Mouse (Mus musculus): ENCODE results near the gene Rsbn1. TPM values are rescaled to one million over a fixed set of nuclear protein-coding genes. Genes with fewer than 3 reads are reported as not detected.

The Rsbn1 gene
- 10 to 100 TPM; 22.6 to 27.1 (median 23.5) TPM for total RNA-seq (2022)

- peak; percentile 86 to 99 for DNase-seq (ENCODE audit: low spot score in 2 of 2)
These were observed at the start of gene Rsbn1 for GRCm38 (mm10) chr3:103914010-103914669. TSS of gene Rsbn1 (plus strand) at chr3:103914120.

- DNase-seq (ENCODE audit: low spot score in 2 of 2), result no peak
These were observed 49.7 kb upstream of the Rsbn1 start for GRCm38 (mm10) chr3:103864200-103864599.

GRCm38 (mm10) chr3:103867424-103867971, 46.4 kb upstream of the Rsbn1 start:
- DNase-seq (ENCODE audit: low spot score in 2 of 2), result no peak

GRCm38 (mm10) chr3:103868008-103868407, 45.9 kb upstream of the Rsbn1 start:
- DNase-seq (ENCODE audit: low spot score in 2 of 2), result no peak

GRCm38 (mm10) chr3:103872663-103873098, 41.2 kb upstream of the Rsbn1 start:
- DNase-seq (ENCODE audit: low spot score in 2 of 2), result no peak

- DNase-seq (ENCODE audit: low spot score in 2 of 2), result no peak
These were observed 39.6 kb upstream of the Rsbn1 start for GRCm38 (mm10) chr3:103874329-103874728.

- no peak for DNase-seq (ENCODE audit: low spot score in 2 of 2)
These were observed 28.0 kb upstream of the Rsbn1 start for GRCm38 (mm10) chr3:103885946-103886345.

GRCm38 (mm10) chr3:103887581-103887980, 26.3 kb upstream of the Rsbn1 start:
- no peak for DNase-seq (ENCODE audit: low spot score in 2 of 2)

GRCm38 (mm10) chr3:103893374-103893773, 20.5 kb upstream of the Rsbn1 start:
- DNase-seq (ENCODE audit: low spot score in 2 of 2), result no peak

GRCm38 (mm10) chr3:103904705-103905104, 9.2 kb upstream of the Rsbn1 start:
- DNase-seq (ENCODE audit: low spot score in 2 of 2), result no peak

GRCm38 (mm10) chr3:103907335-103908030, 6.4 kb upstream of the Rsbn1 start:
- no peak for DNase-seq (ENCODE audit: low spot score in 2 of 2)

GRCm38 (mm10) chr3:103908781-103909180, 5.1 kb upstream of the Rsbn1 start:
- DNase-seq (ENCODE audit: low spot score in 2 of 2), result no peak

GRCm38 (mm10) chr3:103913451-103913961, 414 bp upstream of the Rsbn1 start:
- DNase-seq (ENCODE audit: low spot score in 2 of 2), result no peak

GRCm38 (mm10) chr3:103914732-103915508, 1.0 kb downstream of the Rsbn1 start:
- peak; percentile 42 to 47 for DNase-seq (ENCODE audit: low spot score in 2 of 2)

GRCm38 (mm10) chr3:103915509-103915896, 1.6 kb downstream of the Rsbn1 start:
- no peak for DNase-seq (ENCODE audit: low spot score in 2 of 2)

- DNase-seq (ENCODE audit: low spot score in 2 of 2), result no peak
These were observed 2.4 kb downstream of the Rsbn1 start for GRCm38 (mm10) chr3:103916205-103916838.

- DNase-seq (ENCODE audit: low spot score in 2 of 2), result no peak
These were observed 2.9 kb downstream of the Rsbn1 start for GRCm38 (mm10) chr3:103916839-103917237.

- DNase-seq (ENCODE audit: low spot score in 2 of 2), result no peak
These were observed 6.2 kb downstream of the Rsbn1 start for GRCm38 (mm10) chr3:103920094-103920493.

- no peak for DNase-seq (ENCODE audit: low spot score in 2 of 2)
These were observed 11.4 kb downstream of the Rsbn1 start for GRCm38 (mm10) chr3:103925302-103925701.

GRCm38 (mm10) chr3:103927511-103927910, 13.6 kb downstream of the Rsbn1 start:
- no peak for DNase-seq (ENCODE audit: low spot score in 2 of 2)
